Mouse (Mus musculus): Measurements from ENCODE around the gene Tex46.

GRCm38 (mm10) chr4:136637563-136638229, 27.5 kb downstream of the Tex46 start:
- TF ChIP-seq CTCF (IDR thresholded peaks at IDR 0.05; ENCODE audit: low read depth, low read length) (no peak), GATA1 (IDR thresholded peaks at IDR 0.05; ENCODE audit: borderline replicate concordance, low read length) (no peak), TAL1 (conservative IDR thresholded peaks at IDR 0.05; ENCODE audit: low read depth, low read length) (no peak), POLR2AphosphoS5 (IDR thresholded peaks at IDR 0.05; ENCODE audit: insufficient replicate concordance, low read depth, low read length) (no peak), GATA2 (IDR thresholded peaks at IDR 0.05; ENCODE audit: borderline replicate concordance, low read depth, low read length) (no peak)
